Mouse (Mus musculus): ENCODE measurements around the gene Dhx16. TPM values are rescaled to one million over a fixed set of nuclear protein-coding genes. Genes with fewer than 3 reads are reported as not detected.
A peak's percentile ranks its signal among the peaks of the same experiment; 100 is the strongest.

Gene Dhx16
- polyA plus RNA-seq, 1 experiment from 2014 or later, result 41.8 TPM

GRCm38 (mm10) chr17:35907609-35908008 lies 28.0 kb downstream of the Dhx16 start:
- WGBS, result 80% methylated on average over 2 of the region's 2 CpGs
- H3K36me3 ChIP-seq, result peaks cover 74% of the 10 kb centered on the region
- H3K27me3 ChIP-seq, result no peaks in the 10 kb centered on the region
- ATAC-seq (ENCODE audit: low FRiP score, low read depth), result no peak
- H3K4me1 ChIP-seq, result peaks cover 17% of the 10 kb centered on the region
- no peaks in the 10 kb centered on the region for H3K9me3 ChIP-seq
- H3K4me3 ChIP-seq, result no peak overlapping the region
- no peak overlapping the region for H3K4me2 ChIP-seq (replicated peaks)
- no peak overlapping the region for H3K27ac ChIP-seq
- no peak overlapping the region for H3K9ac ChIP-seq

- no peaks in the 10 kb centered on the region for H3K27me3 ChIP-seq
- peak overlapping the region; percentile 95 for H3K4me2 ChIP-seq (replicated peaks)
- peak; percentile 37 for ATAC-seq (ENCODE audit: low FRiP score, low read depth)
- no peaks in the 10 kb centered on the region for H3K9me3 ChIP-seq
- 24% methylated on average over 20 of the region's 20 CpGs for WGBS
- H3K4me1 ChIP-seq, result peaks cover 17% of the 10 kb centered on the region
- H3K27ac ChIP-seq, result peak overlapping the region; percentile 70
- peak overlapping the region; percentile 83 for H3K9ac ChIP-seq
- H3K36me3 ChIP-seq, result peaks cover 78% of the 10 kb centered on the region
- H3K4me3 ChIP-seq, result peak overlapping the region; percentile 74
Observed at GRCm38 (mm10) chr17:35909186-35909918, 29.7 kb downstream of the Dhx16 start.

- Histone ChIP-seq H3K36me3 (peaks cover 75% of the 10 kb centered on the region), H3K9me3 (no peaks in the 10 kb centered on the region), H3K27me3 (no peaks in the 10 kb centered on the region), H3K27ac (peak within 1 kb of the TSS; percentile 70), H3K4me3 (peak within 1 kb of the TSS; percentile 74), H3K4me2 (replicated peaks) (peak within 1 kb of the TSS; percentile 95), H3K9ac (peak within 1 kb of the TSS; percentile 83), H3K4me1 (peaks cover 19% of the 10 kb centered on the region)
- peak; percentile 90 for ATAC-seq (ENCODE audit: low FRiP score, low read depth)
- 3% methylated on average over 25 of the region's 25 CpGs for WGBS
Observed at GRCm38 (mm10) chr17:35909919-35910369, 30.3 kb downstream of the Dhx16 start, which contains the start of gene Atat1. TSS of gene Atat1 (minus strand) at chr17:35910075.

- Histone ChIP-seq H3K4me3 (peak overlapping the region; percentile 79), H3K27ac (no peak overlapping the region), H3K27me3 (no peaks in the 10 kb centered on the region), H3K9ac (0 out of 2 replicates have a peak overlapping the region, but pooled peaks have one; percentile 95), H3K9me3 (no peaks in the 10 kb centered on the region), H3K4me2 (replicated peaks) (peak overlapping the region; percentile 89), H3K36me3 (peaks cover 38% of the 10 kb centered on the region), H3K4me1 (peaks cover 19% of the 10 kb centered on the region)
- no peak for ATAC-seq (ENCODE audit: low FRiP score, low read depth)
- WGBS, result 86% methylated on average over 6 of the region's 6 CpGs
Observed at GRCm38 (mm10) chr17:35914975-35915374, 35.4 kb downstream of the Dhx16 start.

GRCm38 (mm10) chr17:35915538-35916296 lies 36.1 kb downstream of the Dhx16 start:
- WGBS, result 2% methylated on average over 28 of the region's 28 CpGs
- peak overlapping the region; percentile 79 for H3K4me3 ChIP-seq
- no peaks in the 10 kb centered on the region for H3K9me3 ChIP-seq
- no peaks in the 10 kb centered on the region for H3K27me3 ChIP-seq
- peaks cover 26% of the 10 kb centered on the region for H3K4me1 ChIP-seq
- H3K27ac ChIP-seq, result peak overlapping the region; percentile 87
- no peak; the same call in 1 of the 2 replicates for ATAC-seq (ENCODE audit: low FRiP score, low read depth)
- peak overlapping the region; percentile 95 for H3K9ac ChIP-seq
- peaks cover 43% of the 10 kb centered on the region for H3K36me3 ChIP-seq
- peak overlapping the region; percentile 89 for H3K4me2 ChIP-seq (replicated peaks)

- peak within 1 kb of the TSS; percentile 79 for H3K4me3 ChIP-seq
- H3K27me3 ChIP-seq, result no peaks in the 10 kb centered on the region
- peak; percentile 96 for ATAC-seq (ENCODE audit: low FRiP score, low read depth)
- peaks cover 32% of the 10 kb centered on the region for H3K4me1 ChIP-seq
- H3K9me3 ChIP-seq, result no peaks in the 10 kb centered on the region
- peak within 1 kb of the TSS; percentile 98 for H3K27ac ChIP-seq
- peak within 1 kb of the TSS; percentile 95 for H3K9ac ChIP-seq
- H3K4me2 ChIP-seq (replicated peaks), result peak within 1 kb of the TSS; percentile 95
- WGBS, result under 1% methylated on average over 83 of the region's 83 CpGs
- peaks cover 35% of the 10 kb centered on the region for H3K36me3 ChIP-seq
Observed at GRCm38 (mm10) chr17:35916297-35917142, 36.9 kb downstream of the Dhx16 start, which contains the start of the genes Mrps18b and Ppp1r10. TSS of gene Mrps18b (minus strand) at chr17:35916389. TSS of gene Ppp1r10 (plus strand) at chr17:35916434.

- peak overlapping the region; percentile 98 for H3K27ac ChIP-seq
- H3K9me3 ChIP-seq, result no peaks in the 10 kb centered on the region
- peaks cover 29% of the 10 kb centered on the region for H3K36me3 ChIP-seq
- peaks cover 32% of the 10 kb centered on the region for H3K4me1 ChIP-seq
- H3K9ac ChIP-seq, result peak overlapping the region; percentile 95
- no peaks in the 10 kb centered on the region for H3K27me3 ChIP-seq
- peak overlapping the region; percentile 79 for H3K4me3 ChIP-seq
- WGBS, result 1% methylated on average over 8 of the region's 8 CpGs
- H3K4me2 ChIP-seq (replicated peaks), result peak overlapping the region; percentile 95
- no peak for ATAC-seq (ENCODE audit: low FRiP score, low read depth)
Observed at GRCm38 (mm10) chr17:35917143-35917462, 37.5 kb downstream of the Dhx16 start.

GRCm38 (mm10) chr17:35917463-35918251 lies 38.0 kb downstream of the Dhx16 start:
- no peak for ATAC-seq (ENCODE audit: low FRiP score, low read depth)
- WGBS, result under 1% methylated on average over 13 of the region's 13 CpGs
- Histone ChIP-seq H3K27me3 (no peaks in the 10 kb centered on the region), H3K36me3 (peaks cover 24% of the 10 kb centered on the region), H3K27ac (peak overlapping the region; percentile 98), H3K4me2 (replicated peaks) (peak overlapping the region; percentile 95), H3K4me3 (peak overlapping the region; percentile 79), H3K9me3 (no peaks in the 10 kb centered on the region), H3K4me1 (peaks cover 32% of the 10 kb centered on the region), H3K9ac (peak overlapping the region; percentile 95)

GRCm38 (mm10) chr17:35918276-35919059 lies 38.8 kb downstream of the Dhx16 start:
- Histone ChIP-seq H3K36me3 (peaks cover 24% of the 10 kb centered on the region), H3K9ac (peak overlapping the region; percentile 95), H3K27me3 (no peaks in the 10 kb centered on the region), H3K4me2 (replicated peaks) (peak overlapping the region; percentile 95), H3K4me3 (peak overlapping the region; percentile 79), H3K4me1 (peaks cover 32% of the 10 kb centered on the region), H3K9me3 (no peaks in the 10 kb centered on the region), H3K27ac (peak overlapping the region; percentile 98)
- ATAC-seq (ENCODE audit: low FRiP score, low read depth), result no peak
- whole genome bisulfite sequencing, result under 1% methylated on average over 11 of the region's 11 CpGs

- no peaks in the 10 kb centered on the region for H3K9me3 ChIP-seq
- peak overlapping the region; percentile 95 for H3K9ac ChIP-seq
- peak overlapping the region; percentile 98 for H3K27ac ChIP-seq
- peak overlapping the region; percentile 95 for H3K4me2 ChIP-seq (replicated peaks)
- WGBS, result 19% methylated on average over 7 of the region's 7 CpGs
- H3K36me3 ChIP-seq, result peaks cover 25% of the 10 kb centered on the region
- H3K4me3 ChIP-seq, result peak overlapping the region; percentile 79
- ATAC-seq (ENCODE audit: low FRiP score, low read depth), result peak; percentile 50
- peaks cover 32% of the 10 kb centered on the region for H3K4me1 ChIP-seq
- no peaks in the 10 kb centered on the region for H3K27me3 ChIP-seq
Observed at GRCm38 (mm10) chr17:35919060-35919715, 39.6 kb downstream of the Dhx16 start.

Measured in limb, embryonic 13.5 days (tissue).